ENCODE assay signal across 21 mouse cellular contexts in the genomic region with DNA sequence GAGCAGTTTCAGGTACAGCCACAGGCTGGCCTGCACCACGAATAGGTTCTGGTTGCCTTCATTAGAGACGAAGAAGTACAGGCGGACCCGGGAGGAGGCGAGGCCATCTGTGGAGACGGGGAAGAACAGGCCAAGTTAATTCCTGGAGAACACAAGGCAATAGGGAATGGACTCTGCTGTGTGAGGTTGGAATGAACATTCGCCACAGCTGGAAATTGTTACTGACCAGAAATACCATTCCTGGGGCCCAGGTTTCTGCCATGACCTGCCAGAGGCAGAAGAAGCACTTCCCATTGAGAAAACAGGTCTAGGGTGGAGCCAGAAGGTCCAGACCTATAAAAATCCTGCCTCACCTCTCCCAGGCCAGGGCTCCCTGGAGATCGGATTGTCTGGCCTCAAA. TPM values are rescaled to one million over a fixed set of nuclear protein-coding genes. Genes with fewer than 3 reads are reported as not detected.
DNase-seq lines count a peak whose midpoint lies in the region; ATAC-seq and TF ChIP-seq lines count a peak whose summit lies in the region.
"Had no signal": no experiment of that assay in that cellular context is flagged by ENCODE, and none has a peak within 500 bp of the region (broad histone marks: within the 10 kb centered on the region; RNA-seq: fewer than 3 reads in every experiment).

No protein-coding gene starts in this region.

- H3K4me2 ChIP-seq in forebrain, embryonic 14.5 days (ENCODE audit: low read length), result peak overlapping the region; percentile 95; the same call in 1 of the 2 replicates
- H3K4me2 ChIP-seq in forebrain, embryonic 11.5 days (ENCODE audit: low read depth, low read length, severe bottlenecking), result no peak overlapping the region
- H3K4me2 ChIP-seq in hindbrain, embryonic 14.5 days (replicated peaks), result peak overlapping the region; percentile 98
- H3K4me2 ChIP-seq in limb, embryonic 13.5 days (replicated peaks), result peak overlapping the region; percentile 21
- no peak overlapping the region for H3K4me2 ChIP-seq in lung, postnatal 0 days (replicated peaks; ENCODE audit: low read depth, low read length)
- H3K4me2 ChIP-seq: embryonic facial prominence, embryonic 12.5 days; liver, embryonic 12.5 days; lung, embryonic 14.5 days had no signal

- H3K27me3 ChIP-seq in forebrain, embryonic 14.5 days (replicated peaks; ENCODE audit: control insufficient read depth, insufficient read depth, low read length), result peaks cover 23% of the 10 kb centered on the region; the same call in 1 of the 2 replicates
- peaks cover 50% of the 10 kb centered on the region for H3K27me3 ChIP-seq in forebrain, embryonic 11.5 days (ENCODE audit: control insufficient read depth, insufficient read depth, low read length)
- peaks cover 49% of the 10 kb centered on the region for H3K27me3 ChIP-seq in hindbrain, embryonic 14.5 days (ENCODE audit: control insufficient read depth, insufficient read depth, low read length)
- H3K27me3 ChIP-seq in limb, embryonic 13.5 days, result peaks cover 77% of the 10 kb centered on the region
- H3K27me3 ChIP-seq in lung, postnatal 0 days (replicated peaks; ENCODE audit: insufficient read depth, low read length), result peaks cover 48% of the 10 kb centered on the region

- H3K9ac ChIP-seq in forebrain, embryonic 14.5 days (ENCODE audit: low read length), result no peak overlapping the region
- no peak overlapping the region for H3K9ac ChIP-seq in forebrain, embryonic 11.5 days (ENCODE audit: low read length)
- no peak overlapping the region for H3K9ac ChIP-seq in ES-E14 (ENCODE audit: insufficient read depth, low read depth, low read length, poor library complexity, severe bottlenecking)
- no peak overlapping the region for H3K9ac ChIP-seq in hindbrain, embryonic 14.5 days
- H3K9ac ChIP-seq in limb, embryonic 13.5 days, result no peak overlapping the region
- H3K9ac ChIP-seq in lung, postnatal 0 days (replicated peaks; ENCODE audit: low read depth), result no peak overlapping the region
- H3K9ac ChIP-seq: embryonic facial prominence, embryonic 12.5 days; liver, embryonic 12.5 days; lung, embryonic 14.5 days had no signal

- no peak for TF ChIP-seq EP300 in lung, postnatal 0 days (IDR thresholded peaks at IDR 0.05)

- H3K4me1 ChIP-seq in forebrain, embryonic 14.5 days (ENCODE audit: control insufficient read depth, insufficient read depth, low read length), result peaks cover 16% of the 10 kb centered on the region
- H3K4me1 ChIP-seq in forebrain, embryonic 11.5 days (replicated peaks; ENCODE audit: control insufficient read depth, insufficient read depth, low read length), result peaks cover 9% of the 10 kb centered on the region; the same call in 1 of the 2 replicates
- H3K4me1 ChIP-seq in ES-E14 (ENCODE audit: control insufficient read depth in 2 of 2, insufficient read depth in 2 of 2, low read length in 2 of 2, poor library complexity in 1 of 2), result peaks cover 0 to 14% of the 10 kb centered on the region in 2 experiments; a peak in 1 of 4 replicates
- H3K4me1 ChIP-seq in hindbrain, embryonic 14.5 days (replicated peaks; ENCODE audit: control insufficient read depth, insufficient read depth, low read length), result peaks cover 23% of the 10 kb centered on the region
- peaks cover 39% of the 10 kb centered on the region for H3K4me1 ChIP-seq in limb, embryonic 13.5 days
- H3K4me1 ChIP-seq in lung, postnatal 0 days (ENCODE audit: insufficient read depth, low read depth, low read length), result peaks cover 6% of the 10 kb centered on the region; the same call in 1 of the 2 replicates

- H3K4me3 ChIP-seq in forebrain, embryonic 14.5 days (ENCODE audit: low read depth, low read length), result no peak overlapping the region
- H3K4me3 ChIP-seq in forebrain, embryonic 11.5 days (ENCODE audit: low read depth, low read length), result no peak overlapping the region
- 0 out of 4 replicates have a peak overlapping the region, but pooled peaks have one; percentile 6 to 29 for H3K4me3 ChIP-seq in ES-E14 (ENCODE audit: insufficient read depth in 1 of 2, low read depth in 1 of 2, low read length in 2 of 2, poor library complexity in 1 of 2, severe bottlenecking in 1 of 2)
- H3K4me3 ChIP-seq in hindbrain, embryonic 14.5 days (replicated peaks; ENCODE audit: low read length), result 0 out of 2 replicates have a peak overlapping the region, but pooled peaks have one; percentile 66
- no peak overlapping the region for H3K4me3 ChIP-seq in limb, embryonic 13.5 days
- no peak overlapping the region for H3K4me3 ChIP-seq in lung, postnatal 0 days (ENCODE audit: low read depth, low read length)
- H3K4me3 ChIP-seq: embryonic facial prominence, embryonic 12.5 days; erythroblast, embryonic 14.5 days; liver, embryonic 12.5 days had no signal

- DNase-seq in forebrain, embryonic 14.5 days (ENCODE audit: low spot score), result no peak
- DNase-seq in forebrain, embryonic 11.5 days (ENCODE audit: low spot score), result no peak
- DNase-seq in ES-E14 (ENCODE audit: low read depth, low spot score), result no peak
- DNase-seq in hindbrain, embryonic 14.5 days (ENCODE audit: low spot score), result no peak
- DNase-seq in lung, postnatal 0 days (ENCODE audit: low spot score), result no peak
- DNase-seq in gastrocnemius, adult 8-10 months (ENCODE audit: low spot score in 2 of 2), result no peak
- DNase-seq in heart, adult 18-20 months, result no peak
- DNase-seq: cerebellum, adult 2 months; cerebellum, postnatal 36 days; gastrocnemius, postnatal 36 days; lung, embryonic 14.5 days; lung, postnatal 4 days; thymus, postnatal 4 days had no signal

- H3K36me3 ChIP-seq in forebrain, embryonic 14.5 days (ENCODE audit: control insufficient read depth, insufficient read depth, low read length), result peaks cover 23% of the 10 kb centered on the region
- H3K36me3 ChIP-seq in forebrain, embryonic 11.5 days (ENCODE audit: control insufficient read depth, insufficient read depth, low read length), result no peaks in the 10 kb centered on the region
- H3K36me3 ChIP-seq in ES-E14 (ENCODE audit: control insufficient read depth, insufficient read depth, low read length, poor library complexity, severe bottlenecking), result peaks cover 23% of the 10 kb centered on the region
- no peaks in the 10 kb centered on the region for H3K36me3 ChIP-seq in hindbrain, embryonic 14.5 days (replicated peaks; ENCODE audit: control insufficient read depth, insufficient read depth)
- H3K36me3 ChIP-seq in limb, embryonic 13.5 days, result no peaks in the 10 kb centered on the region
- H3K36me3 ChIP-seq in lung, postnatal 0 days (ENCODE audit: insufficient read depth, low read length), result no peaks in the 10 kb centered on the region
- H3K36me3 ChIP-seq: embryonic facial prominence, embryonic 12.5 days; liver, embryonic 12.5 days had no signal

- TF ChIP-seq CTCF in lung, postnatal 0 days (IDR thresholded peaks at IDR 0.05), result no peak

- 72% methylated on average over 8 of the region's 8 CpGs for WGBS in forebrain, embryonic 14.5 days
- 59% methylated on average over 8 of the region's 8 CpGs for WGBS in forebrain, embryonic 11.5 days
- WGBS in hindbrain, embryonic 14.5 days, result 65% methylated on average over 8 of the region's 8 CpGs
- 22% methylated on average over 8 of the region's 8 CpGs for WGBS in limb, embryonic 13.5 days
- 66% methylated on average over 8 of the region's 8 CpGs for WGBS in lung, postnatal 0 days

- no peak for ATAC-seq in forebrain, embryonic 14.5 days
- no peak for ATAC-seq in forebrain, embryonic 11.5 days (replicated peaks; ENCODE audit: low FRiP score)
- ATAC-seq in hindbrain, embryonic 14.5 days (ENCODE audit: low FRiP score), result no peak
- ATAC-seq in limb, embryonic 13.5 days (ENCODE audit: low FRiP score, low read depth), result 0 out of 2 replicates have a peak, but pooled peaks have one; percentile 13
- ATAC-seq in lung, postnatal 0 days, result no peak
- ATAC-seq: CD4-positive, CD25-positive, alpha-beta regulatory T cell, adult 4 months; intestine, postnatal 0 days; liver, embryonic 12.5 days had no signal

- H3K9me3 ChIP-seq in forebrain, embryonic 14.5 days (replicated peaks; ENCODE audit: control insufficient read depth, low read length), result no peaks in the 10 kb centered on the region
- H3K9me3 ChIP-seq in forebrain, embryonic 11.5 days (ENCODE audit: control insufficient read depth, low read length), result no peaks in the 10 kb centered on the region
- H3K9me3 ChIP-seq in ES-E14 (ENCODE audit: control insufficient read depth, insufficient read depth, low read depth, low read length), result no peaks in the 10 kb centered on the region
- no peaks in the 10 kb centered on the region for H3K9me3 ChIP-seq in hindbrain, embryonic 14.5 days (ENCODE audit: control insufficient read depth, low read length)
- H3K9me3 ChIP-seq in limb, embryonic 13.5 days, result no peaks in the 10 kb centered on the region
- no peaks in the 10 kb centered on the region for H3K9me3 ChIP-seq in lung, postnatal 0 days (ENCODE audit: low read length)
- H3K9me3 ChIP-seq: embryonic facial prominence, embryonic 12.5 days; liver, embryonic 12.5 days had no signal

- in situ Hi-C loops in ES-E14 (cut with MboI; ENCODE audit: low sequenced_read_pairs in 2 of 2, unreplicated experiment in 2 of 2), result no loop called here

- no peak overlapping the region for H3K27ac ChIP-seq in forebrain, embryonic 14.5 days (ENCODE audit: low read depth, low read length)
- no peak overlapping the region for H3K27ac ChIP-seq in forebrain, embryonic 11.5 days (ENCODE audit: low read depth, low read length)
- no peak overlapping the region for H3K27ac ChIP-seq in ES-E14 (ENCODE audit: insufficient read depth, low read depth, low read length, poor library complexity, severe bottlenecking)
- H3K27ac ChIP-seq in hindbrain, embryonic 14.5 days, result no peak overlapping the region
- H3K27ac ChIP-seq in limb, embryonic 13.5 days, result no peak overlapping the region
- H3K27ac ChIP-seq in lung, postnatal 0 days (ENCODE audit: low read length), result no peak overlapping the region
- H3K27ac ChIP-seq: embryonic facial prominence, embryonic 12.5 days; liver, embryonic 12.5 days had no signal

TF ChIP-seq in ES-E14, 5 proteins besides CTCF, POLR2A, EP300 and RAD21:
- no peak for TF ChIP-seq CHD2 (IDR thresholded peaks at IDR 0.05; ENCODE audit: low read depth, low read length)
- no peak for TF ChIP-seq HCFC1 (IDR thresholded peaks at IDR 0.05; ENCODE audit: borderline replicate concordance, insufficient read depth, low read length)
- TF ChIP-seq MAFK (IDR thresholded peaks at IDR 0.05; ENCODE audit: insufficient read depth, low read depth, low read length), result no peak
- no peak for TF ChIP-seq ZC3H11A (IDR thresholded peaks at IDR 0.05; ENCODE audit: borderline replicate concordance, low read depth, low read length)
- no peak for TF ChIP-seq ZNF384 (IDR thresholded peaks at IDR 0.05; ENCODE audit: low read depth, low read length)

RNA-seq across cellular contexts. Expression of a gene that starts 4.1 kb away (rescaled TPM):
- polyA plus RNA-seq in forebrain, embryonic 14.5 days (2014; fragmentation: Nextera tagmentation; extraction: Ambion mirVana), result 3.9 and 4.2 TPM in 2 replicates
- 0.63 and 0.81 TPM in 2 replicates for polyA plus RNA-seq in forebrain, embryonic 11.5 days (2014; fragmentation: Nextera tagmentation; extraction: Ambion mirVana)
- 25.8 and 63.4 TPM in 2 replicates for total RNA-seq in ES-E14 (2012; rRNA removed)
- polyA plus RNA-seq in hindbrain, embryonic 14.5 days (2014; fragmentation: Nextera tagmentation; extraction: Ambion mirVana), result 1.8 and 2.7 TPM in 2 replicates
- polyA plus RNA-seq in limb, embryonic 13.5 days (2015; fragmentation: Nextera tagmentation; extraction: Ambion mirVana), result 0.73 and 0.79 TPM in 2 replicates
- polyA plus RNA-seq in lung, postnatal 0 days (2015; fragmentation: Nextera tagmentation; extraction: Ambion mirVana), result 2.4 and 2.9 TPM in 2 replicates
- 1 to 10 TPM in 1 of 4 experiments, under 1 TPM in 3; 0.39 to 1.3 (median 0.67) TPM for total RNA-seq in gastrocnemius, adult 8-10 months (2022)
- 1 to 10 TPM; 1.2 to 1.4 TPM for total RNA-seq in heart, adult 18-20 months (2021)
- total RNA-seq: hematopoietic stem cell, adult 5-6 weeks; MEL had no signal
- polyA plus RNA-seq: CD4-positive, CD25-positive, alpha-beta regulatory T cell, adult 4 months had no signal

Comparison
In these comparisons a context has a peak if more than half of its experiments do, and no peak if none do; other contexts are left out.
1. H3K4me2 ChIP-seq: peak in forebrain, embryonic 14.5 days (single experiment), hindbrain, embryonic 14.5 days (single experiment) and limb, embryonic 13.5 days (single experiment); none in forebrain, embryonic 11.5 days (single experiment) and lung, postnatal 0 days (single experiment).
2. H3K4me3 ChIP-seq: peak in ES-E14 (2 of 2) and hindbrain, embryonic 14.5 days (single experiment); none in forebrain, embryonic 14.5 days (single experiment), forebrain, embryonic 11.5 days (single experiment), limb, embryonic 13.5 days (single experiment) and lung, postnatal 0 days (single experiment).